ENCODE assay signal across 8 mouse cellular contexts in the genomic region with DNA sequence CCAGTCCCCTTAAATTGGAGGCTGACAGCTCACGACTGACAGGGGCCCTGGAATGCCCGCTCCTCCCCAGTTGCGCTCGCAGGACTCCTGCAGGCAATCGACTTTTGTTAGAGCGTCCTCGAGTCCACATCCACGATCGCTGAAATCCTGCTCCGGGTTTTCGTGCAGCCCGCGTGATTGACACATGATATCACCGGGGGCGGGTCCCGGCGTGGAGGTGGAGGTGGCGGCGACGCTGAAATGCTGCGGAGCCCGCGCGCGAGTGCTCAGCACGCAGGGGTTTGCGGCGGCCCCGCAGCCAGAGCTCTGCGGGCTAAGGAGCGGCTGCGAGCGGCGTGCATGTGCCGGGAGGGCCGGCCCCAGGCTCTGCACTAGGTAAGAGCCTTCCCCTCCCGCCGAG. TPM values are rescaled to one million over a fixed set of nuclear protein-coding genes. Genes with fewer than 3 reads are reported as not detected.
DNase-seq lines count a peak whose midpoint lies in the region; ATAC-seq lines count a peak whose summit lies in the region.

A gene (plus strand): TSS at position 258 of the 400 bp plus-strand sequence.

- DNase-seq in adrenal gland, adult 18-20 months (ENCODE audit: low spot score in 2 of 2): peak; percentile 98
- DNase-seq in embryo, embryonic 10.5 days (ENCODE audit: low spot score): peak; percentile 96
- DNase-seq in gastrocnemius, postnatal 14 days: peak; percentile 93
- peak; percentile 98 for DNase-seq in induced T-regulatory cell, adult 2 months (ENCODE audit: low read depth)
- peak; percentile 90 to 99 for DNase-seq in left cerebral cortex, adult 8-10 months (ENCODE audit: low spot score in 2 of 2)
- DNase-seq in right cerebral cortex, adult 18-20 months: peak; percentile 94
- DNase-seq in urinary bladder, adult 2 months (ENCODE audit: low spot score): peak; percentile 91

- intact Hi-C loops in gastrocnemius, postnatal 14 days (cut with DNase I; ENCODE audit: low total_unique reads): loop anchor here (10.0 kb wide), 3 partner anchors 315 to 565 kb away; no protein-coding TSS in a partner anchor

- ATAC-seq in megakaryocyte, adult 5-6 weeks (ENCODE audit: poor library complexity, severe bottlenecking): peak; percentile 96

RNA-seq across cellular contexts. Expression of the gene that starts here (rescaled TPM):
- total RNA-seq in adrenal gland, adult 18-20 months (2021): 10 to 100 TPM; 20.4 to 24.4 TPM
- total RNA-seq in gastrocnemius, postnatal 14 days (2021): 10 to 100 TPM; 33.1 to 39.9 TPM
- total RNA-seq in left cerebral cortex, adult 8-10 months (2022): 10 to 100 TPM in 1 of 4 experiments, 1 to 10 TPM in 3; 7.8 to 10.6 (median 8.8) TPM
- 0.50 and 1.2 TPM in 2 replicates for total RNA-seq in megakaryocyte, adult 5-6 weeks (2015)
- 0.16 TPM in 1 of 2 replicates, not detected in the other for total RNA-seq in megakaryocyte, adult 5-6 weeks (2017)
- polyA plus RNA-seq in urinary bladder, adult 2 months (2012; rRNA removed): 34.7 and 38.2 TPM in 2 replicates

Comparison
In these comparisons a context has a peak if more than half of its experiments do, and no peak if none do; other contexts are left out.
1. Peak in every context shown above with its lines: DNase-seq and ATAC-seq.
2. RNA of the gene that starts here (total RNA-seq): 33.1 to 39.9 TPM in gastrocnemius, postnatal 14 days, 20.4 to 24.4 TPM in adrenal gland, adult 18-20 months and 7.8 to 10.6 TPM in left cerebral cortex, adult 8-10 months; 0.16 to 1.2 TPM in megakaryocyte, adult 5-6 weeks; every median in the first group is over 4 times any median in the second.